Mouse (Mus musculus): ENCODE measurements around the gene Fam53b.
A peak's percentile ranks its signal among the peaks of the same experiment; 100 is the strongest.

The Fam53b gene

GRCm38 (mm10) chr7:132813416-132814088 lies at the start of gene Fam53b:
Gene Fam53b, minus strand, starts transcription at chr7:132813886.
- peak; percentile 53 to 54 for DNase-seq

DNA sequence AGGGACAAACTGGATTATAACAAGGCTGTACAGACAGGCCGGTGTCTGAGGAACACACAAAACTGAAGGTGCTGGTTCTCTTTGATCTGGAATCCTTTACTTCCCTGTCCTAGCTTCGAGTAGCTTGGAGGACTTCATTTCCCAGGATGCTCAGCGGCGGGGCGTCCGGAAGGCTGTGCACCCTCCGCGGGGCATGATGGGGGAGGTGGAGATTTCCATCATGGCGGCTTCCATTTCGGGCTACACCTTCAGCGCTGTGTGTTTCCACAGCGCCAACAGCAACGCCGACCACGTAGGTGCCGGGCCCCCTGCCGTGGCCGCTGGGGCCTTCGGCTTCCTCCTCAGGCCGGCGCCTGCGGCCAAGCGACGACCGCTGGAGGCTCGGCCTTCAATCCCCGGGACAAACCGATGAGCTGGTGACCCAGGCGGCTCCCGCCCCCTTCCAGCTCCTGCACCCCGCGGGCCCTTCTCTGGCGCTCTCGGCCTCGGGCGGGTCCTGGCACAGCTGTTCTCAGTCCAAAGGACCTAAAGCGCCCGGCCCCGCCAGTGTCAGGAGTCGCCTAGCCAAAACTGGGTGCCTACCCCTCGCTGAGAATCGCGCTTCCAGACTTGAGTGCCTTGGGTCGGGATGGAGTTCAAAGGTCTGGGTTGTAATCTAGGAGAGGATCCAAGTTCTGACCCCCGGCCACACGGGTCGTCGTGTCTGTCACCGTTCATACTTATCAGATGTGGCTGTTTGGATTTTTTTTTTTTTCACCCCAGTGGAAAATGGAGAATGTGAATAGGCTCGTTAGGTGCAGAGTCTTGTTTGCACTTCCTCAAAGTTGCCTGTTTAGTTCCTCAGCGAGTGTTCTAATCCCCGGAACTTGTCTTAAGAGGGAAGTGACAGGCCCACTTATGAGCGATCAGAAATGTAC lies 45.6 kb upstream of the Fam53b start, which contains the start of gene Abraxas2:
Gene Abraxas2, plus strand, starts transcription at position 184 of the 917 bp plus-strand sequence.
- peak; percentile 85 to 89 for DNase-seq

DNA sequence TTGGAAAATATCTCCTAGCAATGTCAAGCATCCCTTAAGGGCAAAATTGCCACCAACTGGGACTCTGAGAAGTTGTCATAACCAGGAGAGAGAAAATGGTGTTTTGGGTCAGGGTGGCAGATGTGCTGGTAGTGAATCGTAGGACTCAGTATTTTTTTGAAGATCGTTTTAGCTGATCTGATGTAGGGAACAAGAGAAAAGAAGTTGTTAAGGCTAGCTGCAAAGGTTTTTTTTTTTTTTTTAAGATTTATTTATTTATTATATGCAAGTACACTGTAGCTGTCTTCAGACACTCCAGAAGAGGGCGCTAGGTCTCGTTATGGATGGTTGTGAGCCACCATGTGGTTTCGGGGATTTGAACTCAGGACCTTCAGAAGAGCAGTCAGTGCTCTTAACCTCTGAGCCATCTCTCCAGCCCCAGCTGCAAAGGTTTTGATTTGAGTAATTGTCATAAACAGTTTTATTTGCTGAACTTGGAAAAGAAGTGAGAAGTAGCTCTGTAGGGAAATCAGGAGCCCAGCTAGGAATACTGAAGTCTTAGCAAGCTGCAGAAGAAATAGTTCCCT lies 44.4 kb upstream of the Fam53b start:
- DNase-seq: no peak

DNA sequence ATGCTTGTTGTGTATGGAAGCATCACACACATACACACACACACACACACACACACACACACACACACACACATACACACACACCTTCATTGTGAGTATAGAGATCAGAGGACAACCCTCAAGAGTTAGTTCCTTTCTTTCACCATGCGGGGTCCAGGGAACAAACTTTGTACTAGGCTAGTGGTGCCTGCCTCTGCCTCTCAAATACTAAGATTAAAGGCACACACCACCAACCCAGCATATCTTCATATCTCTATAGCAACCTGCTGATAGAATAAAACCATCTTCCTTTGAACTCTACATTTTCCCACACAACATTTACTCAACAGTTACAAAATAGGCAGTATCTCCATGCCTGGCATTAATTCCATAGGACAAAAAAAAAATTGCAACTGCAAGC lies 42.4 kb upstream of the Fam53b start:
- DNase-seq: no peak

- no peak for DNase-seq
Measured at GRCm38 (mm10) chr7:132853946-132854345, 40.3 kb upstream of the Fam53b start.

GRCm38 (mm10) chr7:132853361-132853760 lies 39.7 kb upstream of the Fam53b start:
- DNase-seq: no peak

- DNase-seq: peak; percentile 64 to 71
Measured at GRCm38 (mm10) chr7:132852173-132852844, 38.6 kb upstream of the Fam53b start, which contains the start of gene Eef1akmt2. Gene Eef1akmt2, minus strand, starts transcription at chr7:132852673.

- DNase-seq: no peak
Measured at GRCm38 (mm10) chr7:132843152-132843551, 29.5 kb upstream of the Fam53b start.

DNA sequence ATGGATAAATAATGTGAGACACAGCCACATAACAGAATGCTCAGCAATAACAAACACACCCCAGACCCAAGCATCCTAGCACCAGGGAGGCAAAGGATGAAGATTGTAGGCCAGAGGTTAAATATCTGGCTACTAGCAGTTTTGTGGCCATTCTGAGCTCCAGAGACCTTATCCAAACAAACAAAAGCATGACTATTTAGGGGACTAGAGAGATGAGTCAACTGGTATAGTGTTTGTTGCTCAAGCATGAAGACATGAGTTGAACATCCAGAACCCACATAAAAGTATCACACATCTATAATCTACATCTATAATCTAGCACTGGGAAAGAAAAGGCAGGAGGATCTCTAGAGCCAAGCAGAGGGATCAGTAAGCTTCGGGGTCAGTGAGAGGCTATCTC lies 28.8 kb upstream of the Fam53b start:
- no peak for DNase-seq

GRCm38 (mm10) chr7:132841287-132841686 lies 27.6 kb upstream of the Fam53b start:
- DNase-seq: no peak

- DNase-seq: no peak
Measured at GRCm38 (mm10) chr7:132830955-132831354, 17.3 kb upstream of the Fam53b start.

DNA sequence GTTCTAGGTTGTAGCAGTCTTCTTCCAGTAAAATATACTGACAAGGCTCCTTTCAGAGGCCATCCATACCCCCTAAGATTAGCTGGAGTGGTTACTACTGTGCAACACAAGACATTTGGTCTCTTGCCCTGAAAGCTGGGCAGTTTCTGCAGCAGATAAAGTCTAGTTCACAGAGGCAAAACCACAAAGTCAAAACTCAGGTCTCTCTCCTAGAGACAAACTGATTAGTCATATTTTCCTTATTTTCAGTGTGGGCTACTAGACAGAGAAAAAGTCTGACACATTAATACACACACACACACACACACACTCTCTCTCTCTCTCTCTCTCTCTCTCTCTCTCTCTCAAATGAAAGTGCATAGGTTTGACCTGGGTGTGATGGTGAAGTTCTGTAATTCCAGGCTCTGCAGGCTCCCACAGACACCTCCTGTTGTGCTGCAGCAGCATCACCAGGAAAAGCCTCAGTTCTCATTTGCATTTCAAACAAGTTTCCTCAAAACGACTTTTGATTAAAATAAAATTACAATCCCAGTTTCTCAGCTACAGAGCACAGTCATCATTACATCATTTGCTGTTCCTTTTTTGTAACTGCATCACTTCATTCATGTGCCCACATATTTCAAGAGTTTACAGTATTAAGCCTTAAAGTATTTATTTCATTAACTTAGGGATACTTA lies 10.8 kb upstream of the Fam53b start:
- no peak for DNase-seq

- DNase-seq: no peak
Measured at GRCm38 (mm10) chr7:132823832-132824231, 10.1 kb upstream of the Fam53b start.

GRCm38 (mm10) chr7:132820692-132821091 lies 7.0 kb upstream of the Fam53b start:
- no peak for DNase-seq

- no peak for DNase-seq
Measured at GRCm38 (mm10) chr7:132817056-132817455, 3.4 kb upstream of the Fam53b start.

DNA sequence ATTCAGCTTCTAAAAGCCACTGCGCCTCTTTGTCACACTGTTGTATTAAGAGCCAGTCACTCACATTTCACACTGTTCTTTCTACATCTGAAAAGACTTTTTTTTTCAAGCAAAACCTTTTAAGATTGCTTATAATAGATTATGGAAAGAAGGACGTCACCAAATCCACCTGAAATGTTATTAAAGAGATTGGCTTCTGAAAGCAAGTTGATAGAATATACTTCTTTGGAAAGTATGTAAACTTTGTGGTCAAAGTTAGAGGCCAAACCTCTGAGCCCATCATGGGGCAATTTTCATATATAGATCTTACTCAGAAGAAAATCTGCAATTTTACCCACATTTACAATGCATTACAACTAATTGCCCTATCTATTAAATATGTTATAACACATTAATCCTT lies 2.8 kb upstream of the Fam53b start:
- no peak for DNase-seq

GRCm38 (mm10) chr7:132815081-132815480 lies 1.4 kb upstream of the Fam53b start:
- no peak for DNase-seq

DNA sequence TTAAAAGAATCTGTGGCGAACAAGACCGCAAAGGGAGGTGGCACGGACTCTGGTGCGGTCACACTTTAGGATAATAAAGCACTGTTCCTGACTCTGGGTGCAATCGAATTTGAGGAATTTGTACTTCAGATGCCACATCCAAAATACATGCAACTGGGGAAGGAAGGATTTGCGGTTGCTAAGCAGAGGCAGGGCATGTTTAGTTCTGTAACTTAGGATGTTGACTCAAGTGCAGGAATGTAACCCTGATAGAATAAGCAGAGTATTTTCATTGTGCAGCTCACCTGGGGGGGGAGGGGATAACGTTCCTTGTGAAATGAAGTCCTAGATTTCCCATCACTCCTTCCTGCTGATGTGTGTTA lies 384 bp upstream of the Fam53b start:
- no peak for DNase-seq

- peak; percentile 63 to 66 for DNase-seq
Measured at GRCm38 (mm10) chr7:132812619-132813415, 869 bp downstream of the Fam53b start.

GRCm38 (mm10) chr7:132811716-132812618 lies 1.7 kb downstream of the Fam53b start:
- DNase-seq: peak in 1 of 2 experiments; percentile 36

All from thymus, adult 18-20 months (tissue).